Mouse (Mus musculus): ENCODE results near the gene Flt3l. TPM values are rescaled to one million over a fixed set of nuclear protein-coding genes. Genes with fewer than 3 reads are reported as not detected.
A peak's percentile ranks its signal among the peaks of the same experiment; 100 is the strongest.

Gene Flt3l
- polyA plus RNA-seq, 2 experiments = 3.3 to 12.4 TPM

GRCm38 (mm10) chr7:45139904-45140723 is 3.9 kb upstream of the Flt3l start:
- TF ChIP-seq POLR2A (IDR thresholded peaks at IDR 0.05; ENCODE audit: borderline replicate concordance, extremely low read depth, insufficient read depth, insufficient read length) = no peak
- 0 out of 2 replicates have a peak, but pooled peaks cover 4% of the 10 kb centered on the region for H3K27me3 ChIP-seq (ENCODE audit: control insufficient read depth, insufficient read depth, low read length)
- H3K9me3 ChIP-seq (ENCODE audit: control insufficient read depth, low read length) = no peaks in the 10 kb centered on the region
- peaks cover 33% of the 10 kb centered on the region for H3K36me3 ChIP-seq (ENCODE audit: control insufficient read depth, insufficient read depth, low read length)
- no peak overlapping the region for H3K9ac ChIP-seq (ENCODE audit: low read depth, low read length, severe bottlenecking)
- H3K4me2 ChIP-seq (replicated peaks; ENCODE audit: low read depth, low read length, severe bottlenecking) = no peak overlapping the region
- no peaks in the 10 kb centered on the region for H3K4me1 ChIP-seq (ENCODE audit: control insufficient read depth, insufficient read depth, low read length)
- no peak for DNase-seq (ENCODE audit: low spot score)
- WGBS = 69% methylated on average over 8 of the region's 8 CpGs
- no peak overlapping the region for H3K27ac ChIP-seq (replicated peaks; ENCODE audit: low read depth, low read length)
- ATAC-seq (ENCODE audit: low FRiP score, low read depth) = no peak
- no peak overlapping the region for H3K4me3 ChIP-seq (replicated peaks; ENCODE audit: low read length)

- 82% methylated on average over 1 of the region's 1 CpGs for WGBS
- Histone ChIP-seq H3K36me3 (ENCODE audit: control insufficient read depth, insufficient read depth, low read length) (peaks cover 16% of the 10 kb centered on the region), H3K4me2 (replicated peaks; ENCODE audit: low read depth, low read length, severe bottlenecking) (no peak overlapping the region), H3K9ac (ENCODE audit: low read depth, low read length, severe bottlenecking) (no peak overlapping the region), H3K4me1 (ENCODE audit: control insufficient read depth, insufficient read depth, low read length) (no peaks in the 10 kb centered on the region), H3K9me3 (ENCODE audit: control insufficient read depth, low read length) (no peaks in the 10 kb centered on the region), H3K4me3 (replicated peaks; ENCODE audit: low read length) (no peak overlapping the region), H3K27me3 (ENCODE audit: control insufficient read depth, insufficient read depth, low read length) (0 out of 2 replicates have a peak, but pooled peaks cover 4% of the 10 kb centered on the region), H3K27ac (replicated peaks; ENCODE audit: low read depth, low read length) (no peak overlapping the region)
- no peak for ATAC-seq (ENCODE audit: low FRiP score, low read depth)
- no peak for DNase-seq (ENCODE audit: low spot score)
- no peak for TF ChIP-seq POLR2A (IDR thresholded peaks at IDR 0.05; ENCODE audit: borderline replicate concordance, extremely low read depth, insufficient read depth, insufficient read length)
These were observed 2.2 kb upstream of the Flt3l start for GRCm38 (mm10) chr7:45138403-45138802.

- Histone ChIP-seq H3K4me3 (replicated peaks; ENCODE audit: low read length) (no peak overlapping the region), H3K36me3 (ENCODE audit: control insufficient read depth, insufficient read depth, low read length) (peaks cover 7% of the 10 kb centered on the region), H3K9me3 (ENCODE audit: control insufficient read depth, low read length) (no peaks in the 10 kb centered on the region), H3K4me1 (ENCODE audit: control insufficient read depth, insufficient read depth, low read length) (no peaks in the 10 kb centered on the region), H3K4me2 (replicated peaks; ENCODE audit: low read depth, low read length, severe bottlenecking) (no peak overlapping the region), H3K27me3 (ENCODE audit: control insufficient read depth, insufficient read depth, low read length) (0 out of 2 replicates have a peak, but pooled peaks cover 4% of the 10 kb centered on the region), H3K27ac (replicated peaks; ENCODE audit: low read depth, low read length) (no peak overlapping the region), H3K9ac (ENCODE audit: low read depth, low read length, severe bottlenecking) (no peak overlapping the region)
- DNase-seq (ENCODE audit: low spot score) (no peak), ATAC-seq (ENCODE audit: low FRiP score, low read depth) (no peak)
- no peak for TF ChIP-seq POLR2A (IDR thresholded peaks at IDR 0.05; ENCODE audit: borderline replicate concordance, extremely low read depth, insufficient read depth, insufficient read length)
- 85% methylated on average over 12 of the region's 12 CpGs for WGBS
These were observed 1.2 kb upstream of the Flt3l start for GRCm38 (mm10) chr7:45137171-45138006.

- ATAC-seq (ENCODE audit: low FRiP score, low read depth) (no peak), DNase-seq (ENCODE audit: low spot score) (no peak)
- H3K4me3 ChIP-seq (replicated peaks; ENCODE audit: low read length) = peak overlapping the region; percentile 45; the same call in 1 of the 2 replicates
- H3K9me3 ChIP-seq (ENCODE audit: control insufficient read depth, low read length) = no peaks in the 10 kb centered on the region
- peak overlapping the region; percentile 81; the same call in 1 of the 2 replicates for H3K4me2 ChIP-seq (replicated peaks; ENCODE audit: low read depth, low read length, severe bottlenecking)
- 0 out of 2 replicates have a peak, but pooled peaks cover 4% of the 10 kb centered on the region for H3K27me3 ChIP-seq (ENCODE audit: control insufficient read depth, insufficient read depth, low read length)
- TF ChIP-seq POLR2A (IDR thresholded peaks at IDR 0.05; ENCODE audit: borderline replicate concordance, extremely low read depth, insufficient read depth, insufficient read length) = no peak
- no peaks in the 10 kb centered on the region for H3K4me1 ChIP-seq (ENCODE audit: control insufficient read depth, insufficient read depth, low read length)
- H3K36me3 ChIP-seq (ENCODE audit: control insufficient read depth, insufficient read depth, low read length) = no peaks in the 10 kb centered on the region
- H3K9ac ChIP-seq (ENCODE audit: low read depth, low read length, severe bottlenecking) = peak overlapping the region; percentile 55; the same call in 1 of the 2 replicates
- WGBS = 60% methylated on average over 3 of the region's 3 CpGs
- no peak overlapping the region for H3K27ac ChIP-seq (replicated peaks; ENCODE audit: low read depth, low read length)
These were observed 862 bp downstream of the Flt3l start for GRCm38 (mm10) chr7:45135370-45135769.

- 0 out of 2 replicates have a peak, but pooled peaks cover 4% of the 10 kb centered on the region for H3K27me3 ChIP-seq (ENCODE audit: control insufficient read depth, insufficient read depth, low read length)
- no peak overlapping the region for H3K27ac ChIP-seq (replicated peaks; ENCODE audit: low read depth, low read length)
- no peak for TF ChIP-seq POLR2A (IDR thresholded peaks at IDR 0.05; ENCODE audit: borderline replicate concordance, extremely low read depth, insufficient read depth, insufficient read length)
- H3K4me1 ChIP-seq (ENCODE audit: control insufficient read depth, insufficient read depth, low read length) = peaks cover 2% of the 10 kb centered on the region; the same call in 1 of the 2 replicates
- H3K9me3 ChIP-seq (ENCODE audit: control insufficient read depth, low read length) = no peaks in the 10 kb centered on the region
- ATAC-seq (ENCODE audit: low FRiP score, low read depth) (no peak), DNase-seq (ENCODE audit: low spot score) (peak; percentile 29)
- no peak overlapping the region for H3K4me2 ChIP-seq (replicated peaks; ENCODE audit: low read depth, low read length, severe bottlenecking)
- WGBS = 10% methylated on average over 12 of the region's 12 CpGs
- no peak overlapping the region for H3K4me3 ChIP-seq (replicated peaks; ENCODE audit: low read length)
- no peak overlapping the region for H3K9ac ChIP-seq (ENCODE audit: low read depth, low read length, severe bottlenecking)
- H3K36me3 ChIP-seq (ENCODE audit: control insufficient read depth, insufficient read depth, low read length) = no peaks in the 10 kb centered on the region
These were observed 1.6 kb downstream of the Flt3l start for GRCm38 (mm10) chr7:45134544-45135026.
